Mouse (Mus musculus): ENCODE data around the gene Myh10. TPM values are rescaled to one million over a fixed set of nuclear protein-coding genes. Genes with fewer than 3 reads are reported as not detected.

Gene Myh10
- polyA plus RNA-seq (2012; rRNA removed): 13.4 and 14.8 TPM in 2 replicates

DNA sequence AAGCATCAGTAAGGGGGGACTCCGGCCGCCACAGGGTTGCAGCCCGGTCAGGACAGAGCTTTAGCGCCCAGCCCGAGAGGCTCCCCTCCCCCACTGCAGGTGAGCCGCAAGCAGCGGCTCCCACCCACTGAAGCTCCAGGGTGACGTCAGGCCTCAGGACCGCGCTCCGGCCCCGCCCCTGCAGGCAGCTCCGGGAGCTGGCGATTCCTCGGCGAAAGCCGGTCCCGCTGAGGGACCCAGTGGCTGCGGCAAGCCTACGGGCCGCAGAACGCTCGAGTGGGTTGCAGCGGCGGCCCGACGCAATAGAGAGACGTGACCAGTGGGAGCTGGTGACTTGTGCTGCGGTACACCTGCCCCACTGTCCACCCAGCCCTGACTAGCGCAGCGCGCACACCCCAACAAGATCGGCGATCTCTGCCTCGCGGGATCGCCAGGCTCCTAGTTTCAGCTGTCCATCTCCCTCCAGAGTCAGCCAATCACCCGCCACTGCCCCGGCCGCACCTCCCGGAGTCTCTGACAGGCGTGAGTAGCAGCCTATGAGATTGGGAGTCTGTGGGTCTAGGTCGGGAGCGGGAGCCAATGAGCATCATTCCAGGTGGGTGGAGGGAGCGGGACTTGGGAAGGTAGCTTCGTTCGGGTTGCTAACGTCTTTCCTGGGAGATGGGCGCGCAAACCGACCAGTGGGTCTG is at the start of gene Myh10:
TSS of gene Myh10 (plus strand) at position 239 of the 689 bp plus-strand sequence.

Other genes with a start within 250 kb of the Myh10 start
- 2.2 and 2.8 TPM in 2 replicates for gene Pik3r6, start 188.5 kb upstream of the Myh10 start, polyA plus RNA-seq (2012; rRNA removed)
- gene Mfsd6l, start 135.4 kb upstream of the Myh10 start, polyA plus RNA-seq (2012; rRNA removed): 0.08 and 0.09 TPM in 2 replicates
- gene Ccdc42, start 104.5 kb upstream of the Myh10 start, polyA plus RNA-seq (2012; rRNA removed): 0.05 TPM in 1 of 2 replicates, not detected in the other
- 26.5 and 28.7 TPM in 2 replicates for gene Ndel1, start 180.3 kb downstream of the Myh10 start, polyA plus RNA-seq (2012; rRNA removed)
- gene Rnf222, start 197.0 kb downstream of the Myh10 start, polyA plus RNA-seq (2012; rRNA removed): 0.06 TPM in 2 replicates
- 1,723 and 1,900 TPM in 2 replicates for gene Rpl26, start 210.0 kb downstream of the Myh10 start, polyA plus RNA-seq (2012; rRNA removed)
- not detected in 2 replicates for gene Odf4, start 235.5 kb downstream of the Myh10 start, polyA plus RNA-seq (2012; rRNA removed)